Mouse (Mus musculus): Measurements from ENCODE around the gene Afp. TPM values are rescaled to one million over a fixed set of nuclear protein-coding genes. Genes with fewer than 3 reads are reported as not detected.

The Afp gene
- polyA plus RNA-seq (2015; fragmentation: Illumina TruSeq; extraction: RNeasy Lipid Tissue Mini Kit (QIAGEN cat#74804); ENCODE audit: low read depth, low replicate concordance), result not detected

GRCm38 (mm10) chr5:90490518-90490917 lies at the start of gene Afp:
TSS of gene Afp (plus strand) at chr5:90490737.

GRCm38 (mm10) chr5:90460619-90461018 lies 29.9 kb upstream of the Afp start, which contains the start of gene Alb:
TSS of gene Alb (plus strand) at chr5:90460897.

GRCm38 (mm10) chr5:90518356-90519100 lies 28.0 kb downstream of the Afp start, which contains the start of gene Afm:
TSS of gene Afm (plus strand) at chr5:90518932.

Other genes with a start within 250 kb of the Afp start
- 45.2 TPM for gene Ankrd17, start 124.2 kb upstream of the Afp start, polyA plus RNA-seq (2015; fragmentation: Illumina TruSeq; extraction: RNeasy Lipid Tissue Mini Kit (QIAGEN cat#74804); ENCODE audit: low read depth, low replicate concordance)
- gene Gm9958, start 123.5 kb upstream of the Afp start, polyA plus RNA-seq (2015; fragmentation: Illumina TruSeq; extraction: RNeasy Lipid Tissue Mini Kit (QIAGEN cat#74804); ENCODE audit: low read depth, low replicate concordance), result 3.0 TPM
- gene Alb, start 29.8 kb upstream of the Afp start, polyA plus RNA-seq (2015; fragmentation: Illumina TruSeq; extraction: RNeasy Lipid Tissue Mini Kit (QIAGEN cat#74804); ENCODE audit: low read depth, low replicate concordance), result 7.6 TPM
- not detected for gene Afm, start 28.2 kb downstream of the Afp start, polyA plus RNA-seq (2015; fragmentation: Illumina TruSeq; extraction: RNeasy Lipid Tissue Mini Kit (QIAGEN cat#74804); ENCODE audit: low read depth, low replicate concordance)
- not detected for gene 5830473C10Rik, start 70.4 kb downstream of the Afp start, polyA plus RNA-seq (2015; fragmentation: Illumina TruSeq; extraction: RNeasy Lipid Tissue Mini Kit (QIAGEN cat#74804); ENCODE audit: low read depth, low replicate concordance)
- 1.7 TPM for gene Rassf6, start 149.9 kb downstream of the Afp start, polyA plus RNA-seq (2015; fragmentation: Illumina TruSeq; extraction: RNeasy Lipid Tissue Mini Kit (QIAGEN cat#74804); ENCODE audit: low read depth, low replicate concordance)

Measured in brain, adult 10 weeks (tissue).